Mouse (Mus musculus): ENCODE measurements around the gene Tmem220.

Tmem220 gene

DNA sequence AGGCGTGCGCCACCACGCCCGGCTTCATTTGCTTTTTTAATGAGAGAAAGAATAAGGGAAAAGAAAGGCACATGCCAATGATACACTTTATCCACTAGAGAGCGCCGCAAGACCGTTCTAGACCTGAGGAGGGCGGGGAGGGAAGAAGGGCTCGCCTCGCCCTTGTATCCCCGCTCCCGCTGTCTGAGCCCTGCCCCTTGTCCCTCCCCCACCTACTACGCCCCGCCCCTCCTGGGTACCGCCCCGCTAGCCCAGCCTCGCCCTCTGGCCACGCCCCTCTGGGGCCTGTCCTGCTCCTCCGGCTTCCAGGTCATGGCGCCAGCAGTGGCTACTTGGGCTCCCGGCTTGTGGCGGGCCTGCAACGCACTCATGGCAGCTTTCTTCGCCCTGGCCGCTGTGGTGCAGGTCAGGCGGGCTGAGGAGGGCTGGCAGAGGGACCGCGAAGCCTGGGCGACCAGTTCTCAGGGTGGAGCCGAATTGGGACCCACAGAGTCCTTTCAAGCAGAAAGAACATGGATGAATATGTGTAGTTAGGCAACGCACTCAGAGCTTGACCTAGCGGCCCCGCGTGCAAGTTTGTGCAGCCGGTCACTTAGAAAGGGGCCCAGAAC lies at the start of gene Tmem220:
Gene Tmem220 (plus strand): TSS at position 288 of the 611 bp plus-strand sequence.
- DNase-seq = peak; percentile 80

DNA sequence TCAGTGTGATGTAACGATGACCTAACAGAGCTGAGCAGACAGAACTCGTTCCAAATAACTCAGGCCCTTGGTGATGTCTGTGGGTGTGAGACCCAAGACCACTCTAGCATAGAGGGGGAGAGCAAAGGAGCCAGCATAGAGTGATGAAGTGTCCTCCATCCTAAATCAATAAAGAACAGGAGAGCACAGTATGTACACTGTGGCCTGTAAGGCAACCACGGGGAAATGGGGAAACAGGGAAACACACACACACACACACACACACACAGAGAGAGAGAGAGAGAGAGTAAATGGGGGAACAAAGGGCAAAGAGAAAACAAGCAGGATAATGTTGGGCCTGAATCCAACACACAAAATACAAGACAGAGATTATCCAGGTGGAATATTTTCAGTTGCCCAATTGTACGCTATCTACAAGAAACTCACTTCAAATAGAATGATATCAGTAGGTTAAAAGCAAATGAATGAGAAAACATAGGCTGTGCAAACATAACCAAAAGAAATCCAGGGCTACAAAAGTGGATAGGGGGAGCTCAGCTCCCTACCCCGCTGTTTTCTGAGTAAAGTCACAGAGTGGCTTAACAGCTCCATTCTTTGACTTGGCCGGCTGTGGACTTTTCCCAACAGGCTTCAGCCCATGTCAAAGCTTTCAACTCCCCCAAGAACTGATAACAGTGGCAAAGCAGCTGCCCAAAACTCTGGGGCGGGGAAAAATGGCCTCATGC lies 49.2 kb upstream of the Tmem220 start:
- DNase-seq = no peak

DNA sequence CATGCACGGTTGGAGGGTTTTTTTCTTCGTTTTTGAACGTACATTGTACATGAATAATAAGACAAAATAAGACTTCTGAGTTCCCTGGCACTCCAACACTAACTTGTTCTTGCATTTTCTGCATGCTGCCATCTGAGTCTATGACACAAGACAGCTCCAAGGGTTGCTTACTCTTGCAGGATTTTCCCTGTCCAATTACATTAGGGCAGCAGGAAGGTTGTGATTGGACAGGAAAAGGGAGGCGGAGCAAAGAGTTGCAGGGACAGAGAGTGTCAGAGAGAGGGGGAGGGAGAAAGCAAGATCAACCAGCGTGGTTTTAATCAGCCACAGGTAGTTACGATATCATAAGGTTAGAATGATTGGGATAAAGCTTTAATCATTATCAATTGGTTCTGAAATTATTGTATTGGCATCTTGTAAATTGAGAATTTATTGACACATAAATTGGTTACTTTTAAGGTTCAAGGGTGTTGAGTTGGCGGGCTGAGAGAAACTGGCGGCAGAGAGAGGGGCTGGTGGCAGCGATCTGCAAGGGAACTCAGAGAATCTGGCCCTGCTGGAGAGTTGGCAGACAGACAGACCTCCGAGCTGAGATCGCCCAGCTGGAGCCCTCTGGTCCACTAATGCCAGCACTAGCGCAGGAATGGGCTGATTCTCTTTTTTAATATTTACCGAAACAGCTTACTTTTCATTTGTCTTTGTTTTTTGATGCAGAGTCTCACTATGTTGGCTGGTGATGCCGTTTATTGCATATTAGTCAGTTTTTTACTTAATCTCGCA lies 43.4 kb upstream of the Tmem220 start:
- no peak for DNase-seq

DNA sequence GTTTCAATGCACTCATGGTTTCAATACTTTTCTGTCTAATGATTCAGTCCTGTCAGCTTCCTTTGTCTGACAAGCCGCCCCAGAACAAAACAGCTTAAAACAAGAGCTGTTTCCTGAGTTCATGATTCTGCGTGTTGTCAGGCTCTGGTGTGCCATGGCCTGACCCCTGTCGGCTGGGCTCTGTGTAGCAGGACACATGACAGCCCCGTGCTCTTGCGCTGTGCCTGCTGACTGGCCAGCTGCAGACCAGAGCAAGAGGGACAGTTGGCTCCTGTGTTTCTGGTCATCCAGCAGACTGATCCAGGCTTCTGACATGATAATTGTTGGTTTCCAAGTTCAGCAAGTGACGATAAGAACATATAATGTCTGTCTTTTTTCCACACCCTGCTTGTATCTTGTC lies 42.2 kb upstream of the Tmem220 start:
- DNase-seq = peak; percentile 24

DNA sequence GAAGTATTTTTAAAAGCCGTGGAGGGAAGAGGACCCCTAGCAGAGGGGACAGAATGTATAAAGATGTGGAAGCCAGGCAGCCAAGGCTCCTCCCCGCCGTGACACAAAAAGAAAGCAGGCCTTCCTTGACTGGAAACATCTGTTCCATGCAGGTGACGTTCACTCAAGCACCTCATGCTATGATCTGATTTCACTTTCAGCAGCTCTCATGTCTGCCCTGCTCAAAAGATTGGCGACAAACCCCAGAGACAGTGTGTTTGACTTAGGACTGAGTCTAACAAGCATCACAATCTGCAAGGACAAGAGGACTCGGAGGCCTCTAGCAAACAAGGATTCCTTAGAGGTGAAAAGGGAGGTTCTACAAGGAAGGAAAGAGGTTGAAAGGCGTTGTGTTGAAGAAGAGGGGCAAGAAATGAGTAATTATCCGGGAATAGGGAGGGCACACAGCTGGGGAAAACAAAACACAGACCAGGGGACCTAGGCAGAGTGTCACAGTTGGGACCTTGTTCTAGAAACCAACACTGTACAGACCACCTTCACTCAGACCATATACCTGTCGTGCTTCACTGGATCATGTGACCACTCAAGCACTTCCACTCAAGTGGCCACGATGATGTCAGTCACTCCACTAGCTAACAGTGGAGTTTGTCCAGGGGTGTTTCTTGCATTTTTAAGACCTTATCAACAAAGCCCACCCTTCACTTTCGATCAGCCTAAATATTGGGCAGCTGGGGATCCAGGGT lies 41.4 kb upstream of the Tmem220 start:
- DNase-seq = no peak

DNA sequence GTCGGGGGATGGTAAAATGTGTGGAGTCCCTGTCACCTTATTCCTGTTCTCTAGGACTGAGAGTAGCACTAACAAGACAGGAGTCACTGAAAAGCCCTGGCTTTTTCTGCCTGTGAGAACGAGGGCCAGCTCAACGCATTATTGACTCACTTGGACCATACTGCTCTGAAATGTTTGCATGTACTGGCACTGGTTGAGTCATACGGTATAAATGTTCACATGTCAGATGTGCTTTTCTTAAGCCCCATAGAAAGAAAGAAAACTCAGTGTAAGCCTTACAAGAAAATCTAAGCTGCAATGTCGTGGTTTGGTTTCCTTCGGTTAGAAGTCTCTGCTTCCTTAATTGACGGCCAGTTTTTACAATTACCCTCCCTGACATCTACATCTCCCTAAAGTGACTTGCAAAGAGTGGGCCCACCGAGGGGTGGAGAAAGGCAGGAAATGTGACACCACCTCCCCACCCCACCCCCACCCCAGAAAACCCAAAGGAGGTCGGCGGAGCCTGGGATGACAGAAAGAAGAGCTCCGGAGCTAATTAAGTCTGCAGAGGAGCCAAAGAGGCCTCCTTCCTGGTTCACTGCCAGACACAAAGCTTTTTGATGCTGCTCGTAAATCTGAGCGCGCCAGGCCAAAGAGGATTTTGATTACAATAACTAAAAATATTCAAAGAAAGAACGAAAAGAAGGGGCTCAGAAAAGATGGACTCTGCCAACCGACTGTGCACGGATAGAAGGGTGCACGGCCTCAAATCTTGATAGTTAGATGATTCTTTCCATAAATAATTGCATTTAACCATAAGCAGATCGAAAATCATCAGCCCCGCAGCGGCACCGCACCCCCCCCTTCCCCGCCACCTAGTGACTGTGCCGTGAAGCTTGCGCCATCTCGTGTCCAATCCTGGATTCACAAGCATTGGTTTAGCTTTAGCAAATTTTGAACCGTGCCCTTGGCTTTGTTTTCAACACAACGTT lies 40.5 kb upstream of the Tmem220 start:
- DNase-seq = peak; percentile 89

DNA sequence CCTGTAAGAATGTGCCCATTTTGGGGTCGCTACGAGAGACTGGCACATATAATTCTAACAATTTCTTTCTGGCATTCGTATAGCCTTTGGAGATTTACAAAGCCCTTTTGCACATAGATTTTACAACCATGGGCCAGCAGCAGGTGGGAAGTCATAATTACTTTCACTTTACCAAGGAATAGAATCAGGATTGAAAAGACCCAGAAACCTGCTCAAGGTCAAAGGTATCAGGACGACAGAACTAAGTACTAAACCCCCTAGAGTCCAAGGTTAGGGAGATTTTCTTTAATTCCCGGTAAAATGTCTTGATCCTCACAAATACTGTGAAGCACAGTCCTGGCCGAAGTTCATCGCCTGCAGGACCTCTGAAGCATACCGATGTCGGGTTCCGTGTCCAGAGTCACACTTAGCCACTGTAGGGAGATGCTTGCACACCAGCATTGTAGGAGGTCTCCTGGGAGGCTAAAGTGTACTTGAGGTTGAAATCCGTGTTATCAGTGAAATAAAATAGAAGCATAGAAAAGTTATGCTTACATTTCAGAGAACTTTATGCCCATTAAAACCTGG lies 39.7 kb upstream of the Tmem220 start:
- DNase-seq = no peak

DNA sequence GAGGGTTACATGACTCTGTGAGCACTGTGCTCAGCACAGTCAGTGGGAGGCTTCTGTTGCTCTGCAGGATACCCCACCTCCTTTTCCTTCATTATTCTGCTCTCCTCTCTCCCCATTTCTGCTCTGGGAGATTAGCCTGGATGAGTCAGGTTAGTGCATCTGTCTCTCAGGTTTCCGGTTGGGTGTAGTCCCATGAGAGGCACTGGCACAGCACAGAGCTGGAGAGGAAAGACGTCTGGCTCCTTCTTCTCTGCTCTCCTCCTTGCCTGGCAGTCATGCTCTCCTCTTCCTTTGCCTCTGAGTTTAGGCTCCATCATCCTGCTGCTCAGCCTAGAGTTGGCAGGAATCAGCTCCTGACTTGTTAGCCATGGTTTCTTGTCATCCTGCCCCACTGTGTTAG lies 32.8 kb upstream of the Tmem220 start:
- DNase-seq = no peak

DNA sequence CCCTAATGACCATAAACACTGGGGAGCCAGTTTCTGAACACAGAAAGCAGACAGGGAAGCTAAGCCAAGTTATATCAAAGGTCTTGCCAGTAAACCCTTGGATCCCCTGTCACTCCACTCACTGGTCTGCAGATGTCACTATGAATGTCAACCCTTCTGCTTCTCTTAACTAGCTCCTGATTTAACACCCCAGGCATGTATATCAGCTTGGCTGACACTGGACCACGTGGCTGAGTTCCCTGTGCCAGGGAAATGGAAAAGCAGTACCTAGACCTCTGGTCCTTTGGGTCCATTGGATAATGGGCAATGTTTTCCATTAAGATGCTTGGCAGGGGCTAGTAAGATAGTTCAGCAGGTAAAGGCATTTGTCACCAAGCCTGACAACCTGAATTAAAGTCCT lies 31.3 kb upstream of the Tmem220 start:
- DNase-seq = no peak

DNA sequence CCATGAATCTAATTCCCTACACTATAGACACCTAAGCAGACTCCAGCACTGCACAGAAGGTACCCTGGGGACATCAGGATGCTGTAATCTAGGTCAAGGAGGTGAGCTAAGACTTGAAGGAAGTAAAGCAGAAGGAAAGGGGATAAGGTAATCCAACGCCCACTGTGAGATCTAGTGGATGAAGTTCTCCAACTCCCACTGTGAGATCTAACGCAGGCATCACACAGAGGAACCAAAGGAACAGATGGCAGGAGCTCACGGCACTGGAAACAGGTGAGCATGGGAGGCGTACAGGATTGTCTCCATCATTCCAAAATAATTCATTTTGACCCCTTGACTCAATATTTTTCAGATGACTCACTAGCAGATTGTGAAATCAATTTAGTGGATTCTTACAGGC lies 28.5 kb upstream of the Tmem220 start:
- no peak for DNase-seq

DNA sequence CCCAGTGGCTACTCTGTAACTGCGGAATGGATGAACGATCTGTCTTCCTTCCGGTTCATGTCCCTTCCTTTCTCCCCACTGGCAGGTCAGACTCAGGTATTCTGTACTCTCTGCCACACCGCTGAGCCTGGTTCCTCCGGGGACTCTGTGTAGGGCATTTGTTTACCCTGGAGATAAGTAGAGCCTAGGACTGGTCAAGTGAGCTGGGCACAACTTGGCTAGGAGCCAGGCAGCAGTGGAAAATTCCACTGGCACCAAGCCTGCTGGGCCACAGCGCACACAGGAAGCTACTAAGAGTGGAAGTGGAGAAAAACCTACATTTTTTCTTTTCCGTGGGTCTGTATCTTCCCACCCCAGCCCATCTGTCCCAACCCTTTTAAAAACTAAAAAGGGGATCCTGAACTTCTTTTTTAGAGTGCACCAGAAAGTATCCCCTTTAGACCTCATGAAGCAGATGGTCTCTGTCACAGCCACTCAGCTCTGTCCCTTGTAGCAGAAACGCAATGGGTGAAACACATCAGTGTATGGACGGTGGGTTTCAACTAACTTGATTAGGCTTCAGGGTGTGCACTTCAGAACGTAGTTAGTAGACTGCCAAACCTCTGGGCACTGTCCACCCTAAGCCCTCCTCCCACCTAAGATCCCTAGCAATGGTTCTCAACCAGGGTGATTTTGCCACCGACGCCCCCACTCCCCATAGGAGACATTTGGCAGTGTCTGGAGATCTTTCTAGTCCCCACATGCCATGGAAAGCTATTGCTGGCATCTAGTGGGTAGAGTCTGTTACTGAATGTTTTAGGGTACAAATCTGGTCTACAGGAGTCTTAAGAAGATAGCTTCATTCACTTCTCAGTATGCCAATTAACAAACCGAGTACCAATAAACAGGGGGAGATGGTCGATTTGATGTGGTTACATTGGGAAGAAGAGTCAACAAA lies 26.2 kb upstream of the Tmem220 start:
- peak; percentile 27 for DNase-seq

DNA sequence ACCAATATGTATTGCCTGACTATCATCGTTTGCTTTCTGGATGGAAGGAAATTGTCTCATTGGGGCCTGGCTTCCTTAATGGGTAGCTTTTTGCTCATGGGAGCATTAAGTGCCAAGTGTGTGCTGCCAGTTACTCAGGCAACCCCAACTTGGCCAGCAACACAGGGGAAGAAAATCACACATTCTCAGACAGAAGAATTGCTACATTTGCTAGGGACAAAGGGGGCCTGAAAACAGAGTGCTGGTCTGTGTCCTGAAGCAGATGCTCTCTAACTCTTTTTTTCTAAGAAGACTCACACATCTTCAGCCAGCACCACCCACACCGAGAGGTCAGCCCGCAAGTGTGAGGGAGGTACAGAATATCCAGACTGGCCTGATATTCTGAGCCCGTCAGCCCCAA lies 24.3 kb upstream of the Tmem220 start:
- no peak for DNase-seq

DNA sequence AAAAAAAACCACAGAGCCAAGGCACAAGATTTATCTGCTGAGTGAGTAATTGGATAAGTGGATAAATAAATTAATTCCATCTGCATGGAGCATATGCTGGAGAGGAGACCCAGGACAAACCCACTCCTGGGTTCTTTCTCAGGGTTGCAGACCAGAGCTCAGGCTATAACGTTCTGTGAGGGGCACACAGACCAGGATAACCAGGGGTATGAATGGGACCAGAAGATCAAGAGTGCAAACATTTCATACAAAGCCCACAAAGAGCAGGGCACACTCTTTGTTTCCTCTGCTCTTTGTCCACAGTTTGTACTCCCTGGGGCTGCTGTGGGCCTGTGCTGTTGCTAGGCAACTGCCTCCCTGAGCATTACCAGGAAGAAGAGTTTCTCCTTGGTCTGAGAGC lies 23.2 kb upstream of the Tmem220 start:
- no peak for DNase-seq

DNA sequence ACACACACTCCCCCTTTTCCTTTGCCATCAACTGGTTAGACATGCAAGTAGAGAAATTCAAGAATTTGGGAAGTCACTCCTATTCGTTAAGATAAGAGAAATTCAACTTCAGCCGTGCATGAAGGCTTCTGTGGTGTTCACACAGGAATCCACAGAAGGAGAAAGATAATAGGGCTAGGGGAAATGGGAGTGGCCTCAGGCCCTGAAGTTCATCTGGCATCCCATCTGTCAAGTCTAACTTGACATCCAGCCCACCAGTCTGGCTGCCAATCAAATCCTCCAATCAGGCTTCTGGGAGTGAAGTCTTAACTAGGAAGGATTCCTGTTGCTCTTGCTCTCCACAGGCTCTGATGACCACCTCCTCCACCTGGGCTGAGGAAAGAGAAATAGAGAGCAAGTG lies 22.0 kb upstream of the Tmem220 start:
- no peak for DNase-seq

DNA sequence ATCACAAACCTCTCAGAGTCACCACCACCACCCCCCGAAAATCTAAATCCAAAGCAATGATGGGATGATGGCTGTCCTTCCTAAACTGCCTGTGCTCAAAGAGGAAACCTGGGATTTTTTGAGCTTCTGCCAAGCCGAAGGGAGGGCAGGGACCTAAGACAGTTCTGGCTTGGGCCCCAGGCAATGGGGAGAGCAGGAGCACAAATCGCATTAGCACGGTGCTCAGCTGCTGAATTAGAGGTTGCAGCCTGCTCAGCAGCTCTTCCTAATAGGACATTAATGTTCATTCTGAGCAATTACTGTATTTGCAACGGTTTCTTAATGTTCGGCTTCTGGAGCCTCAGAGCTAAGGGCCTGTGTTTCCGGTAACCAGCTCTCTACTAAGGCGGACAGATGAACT lies 17.0 kb upstream of the Tmem220 start:
- no peak for DNase-seq

DNA sequence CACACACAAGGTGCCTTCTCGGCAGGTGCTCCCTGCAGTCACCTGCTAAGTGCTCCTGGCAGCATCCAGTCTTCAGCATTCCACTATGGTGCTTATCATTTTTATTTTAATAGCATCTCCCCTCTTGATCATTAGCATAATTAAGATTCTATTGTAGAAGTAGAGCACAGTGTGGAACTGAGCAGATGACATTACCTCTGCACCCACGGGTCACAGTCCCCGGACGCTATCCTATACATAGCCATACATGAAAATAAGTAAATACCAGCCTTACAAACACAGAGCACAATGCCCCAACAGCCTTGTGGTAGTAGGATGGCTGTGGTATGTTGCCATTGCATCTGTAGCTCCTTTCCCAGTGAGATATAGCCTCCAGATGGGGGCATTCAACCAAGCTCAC lies 16.4 kb upstream of the Tmem220 start:
- DNase-seq = no peak

DNA sequence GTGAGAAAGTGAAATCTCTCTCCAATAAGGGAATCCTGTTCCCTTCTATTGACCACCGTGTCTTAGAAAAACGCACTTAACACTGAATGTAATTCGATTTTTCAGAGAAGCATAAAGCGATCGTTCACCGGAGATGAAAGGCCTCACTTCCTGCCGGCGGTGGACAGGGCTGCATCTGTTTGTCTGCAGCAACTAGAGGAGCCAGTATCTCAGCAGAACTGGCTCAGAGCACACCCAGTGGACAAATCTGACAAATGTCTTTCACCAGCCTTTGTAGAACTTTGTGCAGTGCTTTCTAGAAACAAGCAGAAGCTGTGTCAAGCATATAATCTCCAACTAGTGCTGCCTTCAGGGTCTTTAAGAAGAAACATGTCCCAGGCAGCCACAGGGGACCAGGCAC lies 14.5 kb upstream of the Tmem220 start:
- no peak for DNase-seq

DNA sequence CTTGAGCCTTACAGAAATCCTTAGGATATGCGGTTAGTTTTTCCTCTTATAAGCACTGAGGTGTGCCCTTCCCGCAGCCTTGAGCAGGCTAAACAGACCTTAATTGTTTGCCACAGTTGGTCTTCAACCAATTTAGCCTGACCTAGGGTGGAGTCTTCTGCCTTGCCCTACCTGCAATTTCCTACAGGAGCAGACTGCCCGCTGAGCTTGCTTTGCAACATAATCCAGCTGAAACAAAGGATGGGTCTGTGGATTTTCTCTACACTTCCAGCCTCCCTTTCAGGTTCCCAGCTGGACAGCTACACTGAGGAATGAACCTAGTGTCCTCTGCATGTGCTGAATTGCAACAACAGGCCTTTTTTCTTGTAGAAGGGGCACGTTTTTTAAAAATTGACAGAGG lies 13.3 kb upstream of the Tmem220 start:
- no peak for DNase-seq

DNA sequence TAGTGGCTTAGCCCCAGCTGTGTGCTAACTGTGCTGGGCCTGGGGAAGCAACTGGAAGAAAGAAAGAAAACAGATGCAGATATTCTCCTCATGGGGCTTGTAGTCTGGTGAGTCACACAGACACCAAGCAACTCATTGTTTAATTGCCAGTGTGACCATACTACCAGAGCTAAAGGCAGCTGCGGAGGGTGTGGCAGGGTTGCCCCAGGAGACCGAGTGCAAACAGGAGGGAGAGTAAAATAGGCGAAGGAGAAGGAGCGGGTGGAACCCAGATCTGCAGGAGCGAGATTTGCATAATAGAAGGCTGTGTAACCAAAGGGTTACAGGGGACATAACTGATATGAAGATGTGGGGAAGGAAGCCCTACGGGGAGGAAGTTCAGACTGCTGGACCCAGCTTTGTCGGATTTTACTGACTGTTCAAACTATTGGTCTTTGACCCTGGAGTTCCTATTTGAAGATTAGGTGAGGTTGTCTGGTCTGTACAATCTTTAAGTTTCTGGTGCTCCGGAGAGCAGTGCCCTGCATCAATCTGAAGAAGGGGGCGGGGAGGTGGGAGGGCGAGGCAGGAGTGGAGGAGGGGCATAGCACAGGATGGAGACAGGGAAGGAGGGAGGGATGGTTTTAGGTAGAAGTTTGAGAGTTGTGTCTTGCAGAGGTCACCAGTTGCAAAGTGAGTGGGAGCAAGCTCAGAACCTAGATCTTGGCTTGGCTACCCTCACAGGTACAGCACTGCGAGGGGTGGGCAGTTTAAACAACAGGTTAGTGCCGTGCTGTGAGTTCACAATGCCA lies 7.0 kb upstream of the Tmem220 start:
- DNase-seq = no peak

All from right cerebral cortex, postnatal 4 days (tissue).